Mouse (Mus musculus) hindbrain, embryonic 15.5 days (tissue): ENCODE data around the gene Tbl1x. TPM values are rescaled to one million over a fixed set of nuclear protein-coding genes. Genes with fewer than 3 reads are reported as not detected.
A peak's percentile ranks its signal among the peaks of the same experiment; 100 is the strongest.

ENCODE experiments used
- ATAC-seq: fragments of 200-750 bp; cut with Nextera tagmentation; 2 replicates; pipeline ENCODE4 v1.8.0; 2017; ENCODE audit warnings: low read depth, moderate number of reproducible peaks, moderate TSS enrichment; ENCODE audit not compliant: low FRiP score
- H3K27ac ChIP-seq: fragments of 300-500 bp; sonication (generic); replicated peaks from 2 replicates; pipeline ENCODE4 v1.5.1; 2015; ENCODE audit warnings: mild to moderate bottlenecking, inconsistent platforms
- H3K27me3 ChIP-seq: fragments of 300-500 bp; sonication (generic); 2 replicates; pipeline ENCODE4 v1.6.1; 2015; ENCODE audit warnings: control low read depth, inconsistent platforms
- H3K36me3 ChIP-seq: fragments of 300-500 bp; sonication (generic); 2 replicates; pipeline ENCODE4 v1.6.1; 2015; ENCODE audit warnings: control low read depth, inconsistent platforms
- H3K4me1 ChIP-seq: fragments of 300-500 bp; sonication (generic); replicated peaks from 2 replicates; pipeline ENCODE4 v1.6.1; 2015; ENCODE audit warnings: control low read depth, inconsistent platforms
- H3K4me2 ChIP-seq: fragments of 300-500 bp; sonication (generic); 2 replicates; pipeline ENCODE4 v1.6.1; 2015; ENCODE audit warnings: moderate library complexity, mild to moderate bottlenecking, inconsistent platforms
- H3K4me3 ChIP-seq: fragments of 300-500 bp; sonication (generic); 2 replicates; pipeline ENCODE4 v1.5.1; 2015; ENCODE audit warnings: mild to moderate bottlenecking, inconsistent platforms
- H3K9ac ChIP-seq: fragments of 300-500 bp; sonication (generic); 2 replicates; pipeline ENCODE4 v1.6.1; 2015; ENCODE audit warnings: inconsistent platforms
- H3K9me3 ChIP-seq: fragments of 300-500 bp; sonication (generic); 2 replicates; pipeline ENCODE4 v1.6.1; 2016; ENCODE audit warnings: control low read depth, inconsistent platforms
- WGBS: fragments of 180-500 bp; shearing (Covaris S2); methylation state at CpG from one replicate; pipeline ENCODE4 v1.1.7; 2015; 5-methylcytosine and 5-hydroxymethylcytosine counted together
- polyA plus RNA-seq: library from polyadenylated mRNA; unstranded; fragments of >200 nt; fragmentation: Nextera tagmentation; extraction: Ambion mirVana; gene quantifications from 2 replicates; pipeline ENCODE4 v1.2.1, GENCODE M21; 2015

Tbl1x gene
- 43.4 and 45.5 TPM in 2 replicates for polyA plus RNA-seq

GRCm38 (mm10) chrX:77510371-77511300 is at the start of gene Tbl1x:
Gene Tbl1x, plus strand, starts transcription at chrX:77511013.
- WGBS, result 32% methylated on average over 40 of the region's 76 CpGs
- H3K27me3 ChIP-seq, result no peaks in the 10 kb centered on the region
- H3K4me3 ChIP-seq, result peak within 1 kb of the TSS; percentile 67
- peak within 1 kb of the TSS; percentile 60 for H3K4me2 ChIP-seq
- no peaks in the 10 kb centered on the region for H3K36me3 ChIP-seq
- peak; percentile 68 for ATAC-seq
- peaks cover 7% of the 10 kb centered on the region; the same call in 1 of the 2 replicates for H3K4me1 ChIP-seq
- H3K9me3 ChIP-seq, result no peaks in the 10 kb centered on the region
- H3K9ac ChIP-seq, result peak within 1 kb of the TSS; percentile 73
- peak within 1 kb of the TSS; percentile 95 for H3K27ac ChIP-seq

- no peaks in the 10 kb centered on the region for H3K27me3 ChIP-seq
- H3K4me2 ChIP-seq, result no peak overlapping the region
- H3K4me1 ChIP-seq, result no peaks in the 10 kb centered on the region
- no peak overlapping the region for H3K9ac ChIP-seq
- 69% methylated on average over 1 of the region's 1 CpGs for WGBS
- no peaks in the 10 kb centered on the region for H3K9me3 ChIP-seq
- ATAC-seq, result no peak
- H3K27ac ChIP-seq, result no peak overlapping the region
- no peaks in the 10 kb centered on the region for H3K36me3 ChIP-seq
- no peak overlapping the region for H3K4me3 ChIP-seq
Observed at GRCm38 (mm10) chrX:77469216-77469615, 41.6 kb upstream of the Tbl1x start.

GRCm38 (mm10) chrX:77472858-77473257 is 38.0 kb upstream of the Tbl1x start:
- 80% methylated on average over 1 of the region's 1 CpGs for WGBS
- Histone ChIP-seq H3K36me3 (no peaks in the 10 kb centered on the region), H3K4me2 (no peak overlapping the region), H3K9ac (no peak overlapping the region), H3K4me1 (no peaks in the 10 kb centered on the region), H3K9me3 (no peaks in the 10 kb centered on the region), H3K27me3 (no peaks in the 10 kb centered on the region), H3K4me3 (no peak overlapping the region), H3K27ac (no peak overlapping the region)
- ATAC-seq, result no peak

GRCm38 (mm10) chrX:77473511-77473910 is 37.3 kb upstream of the Tbl1x start:
- Histone ChIP-seq H3K9me3 (no peaks in the 10 kb centered on the region), H3K4me3 (no peak overlapping the region), H3K27ac (no peak overlapping the region), H3K36me3 (no peaks in the 10 kb centered on the region), H3K27me3 (no peaks in the 10 kb centered on the region), H3K4me1 (no peaks in the 10 kb centered on the region), H3K9ac (no peak overlapping the region), H3K4me2 (no peak overlapping the region)
- WGBS, result 85% methylated on average over 1 of the region's 1 CpGs
- ATAC-seq, result no peak

GRCm38 (mm10) chrX:77474551-77474950 is 36.3 kb upstream of the Tbl1x start:
- H3K27ac ChIP-seq, result no peak overlapping the region
- H3K4me1 ChIP-seq, result no peaks in the 10 kb centered on the region
- H3K27me3 ChIP-seq, result no peaks in the 10 kb centered on the region
- H3K36me3 ChIP-seq, result no peaks in the 10 kb centered on the region
- no peak overlapping the region for H3K9ac ChIP-seq
- no peaks in the 10 kb centered on the region for H3K9me3 ChIP-seq
- no peak overlapping the region for H3K4me2 ChIP-seq
- no peak for ATAC-seq
- no peak overlapping the region for H3K4me3 ChIP-seq
- WGBS, result 19% methylated on average over 1 of the region's 1 CpGs

- H3K4me3 ChIP-seq, result no peak overlapping the region
- no peak overlapping the region for H3K4me2 ChIP-seq
- no peaks in the 10 kb centered on the region for H3K9me3 ChIP-seq
- 82% methylated on average over 2 of the region's 2 CpGs for WGBS
- H3K4me1 ChIP-seq, result no peaks in the 10 kb centered on the region
- no peak for ATAC-seq
- no peak overlapping the region for H3K27ac ChIP-seq
- H3K27me3 ChIP-seq, result no peaks in the 10 kb centered on the region
- no peaks in the 10 kb centered on the region for H3K36me3 ChIP-seq
- H3K9ac ChIP-seq, result no peak overlapping the region
Observed at GRCm38 (mm10) chrX:77477526-77477925, 33.3 kb upstream of the Tbl1x start.

- Histone ChIP-seq H3K27me3 (no peaks in the 10 kb centered on the region), H3K9me3 (no peaks in the 10 kb centered on the region), H3K4me3 (no peak overlapping the region), H3K9ac (no peak overlapping the region), H3K36me3 (no peaks in the 10 kb centered on the region), H3K4me1 (no peaks in the 10 kb centered on the region), H3K4me2 (no peak overlapping the region), H3K27ac (peak overlapping the region; percentile 59; the same call in 1 of the 2 replicates)
- ATAC-seq, result peak; percentile 76
- WGBS, result 48% methylated on average over 7 of the region's 7 CpGs
Observed at GRCm38 (mm10) chrX:77487922-77488799, 22.7 kb upstream of the Tbl1x start.

- H3K4me1 ChIP-seq, result no peaks in the 10 kb centered on the region
- H3K4me3 ChIP-seq, result no peak overlapping the region
- ATAC-seq, result no peak
- no peaks in the 10 kb centered on the region for H3K9me3 ChIP-seq
- no peak overlapping the region for H3K27ac ChIP-seq
- no peaks in the 10 kb centered on the region for H3K36me3 ChIP-seq
- WGBS, result 44% methylated on average over 1 of the region's 1 CpGs
- H3K27me3 ChIP-seq, result no peaks in the 10 kb centered on the region
- H3K9ac ChIP-seq, result no peak overlapping the region
- H3K4me2 ChIP-seq, result no peak overlapping the region
Observed at GRCm38 (mm10) chrX:77490127-77490526, 20.7 kb upstream of the Tbl1x start.

GRCm38 (mm10) chrX:77509149-77509548 is 1.7 kb upstream of the Tbl1x start:
- ATAC-seq, result peak; percentile 83
- Histone ChIP-seq H3K4me1 (peaks cover 7% of the 10 kb centered on the region; the same call in 1 of the 2 replicates), H3K4me3 (peak overlapping the region; percentile 67), H3K27ac (peak overlapping the region; percentile 95), H3K9ac (0 out of 2 replicates have a peak overlapping the region, but pooled peaks have one; percentile 25), H3K4me2 (peak overlapping the region; percentile 60), H3K36me3 (no peaks in the 10 kb centered on the region), H3K27me3 (no peaks in the 10 kb centered on the region), H3K9me3 (no peaks in the 10 kb centered on the region)
- 22% methylated on average over 13 of the region's 13 CpGs for WGBS

GRCm38 (mm10) chrX:77509776-77510175 is 1.0 kb upstream of the Tbl1x start:
- H3K4me1 ChIP-seq, result peaks cover 7% of the 10 kb centered on the region; the same call in 1 of the 2 replicates
- no peaks in the 10 kb centered on the region for H3K27me3 ChIP-seq
- WGBS, result 30% methylated on average over 10 of the region's 10 CpGs
- H3K9me3 ChIP-seq, result no peaks in the 10 kb centered on the region
- H3K27ac ChIP-seq, result peak overlapping the region; percentile 95
- no peaks in the 10 kb centered on the region for H3K36me3 ChIP-seq
- peak overlapping the region; percentile 73 for H3K9ac ChIP-seq
- H3K4me3 ChIP-seq, result peak overlapping the region; percentile 67
- H3K4me2 ChIP-seq, result peak overlapping the region; percentile 60
- ATAC-seq, result peak; percentile 32; the same call in 1 of the 2 replicates

- peak overlapping the region; percentile 95 for H3K27ac ChIP-seq
- H3K27me3 ChIP-seq, result no peaks in the 10 kb centered on the region
- H3K36me3 ChIP-seq, result no peaks in the 10 kb centered on the region
- peak overlapping the region; percentile 73 for H3K9ac ChIP-seq
- peak; percentile 31; the same call in 1 of the 2 replicates for ATAC-seq
- no peaks in the 10 kb centered on the region for H3K9me3 ChIP-seq
- 14% methylated on average over 52 of the region's 55 CpGs for WGBS
- peaks cover 7% of the 10 kb centered on the region; the same call in 1 of the 2 replicates for H3K4me1 ChIP-seq
- H3K4me2 ChIP-seq, result peak overlapping the region; percentile 60
- H3K4me3 ChIP-seq, result peak overlapping the region; percentile 67
Observed at GRCm38 (mm10) chrX:77511301-77511993, 634 bp downstream of the Tbl1x start.
